ENCODE assay signal across 21 mouse cellular contexts in genomic region chr1:75631729-75632128, GRCm38 (mm10).
DNase-seq lines count a peak whose midpoint lies in the region; ATAC-seq and TF ChIP-seq lines count a peak whose summit lies in the region.
"Had no signal": no experiment of that assay in that cellular context is flagged by ENCODE, and none has a peak within 500 bp of the region (broad histone marks: within the 10 kb centered on the region; RNA-seq: fewer than 3 reads in every experiment).

No protein-coding gene starts in this region.

- TF ChIP-seq EP300 in lung, postnatal 0 days (IDR thresholded peaks at IDR 0.05): no peak

- no peak overlapping the region for H3K27ac ChIP-seq in forebrain, embryonic 11.5 days (ENCODE audit: low read depth, low read length)
- no peak overlapping the region for H3K27ac ChIP-seq in forebrain, embryonic 14.5 days (ENCODE audit: low read depth, low read length)
- H3K27ac ChIP-seq in limb, embryonic 13.5 days: no peak overlapping the region
- H3K27ac ChIP-seq in limb, embryonic 10.5 days: no peak overlapping the region
- H3K27ac ChIP-seq in lung, postnatal 0 days (ENCODE audit: low read length): no peak overlapping the region
- H3K27ac ChIP-seq: embryonic facial prominence, embryonic 12.5 days; embryonic facial prominence, embryonic 15.5 days; forebrain, embryonic 10.5 days; forebrain, embryonic 13.5 days had no signal

- H3K27me3 ChIP-seq in forebrain, embryonic 11.5 days (ENCODE audit: control insufficient read depth, insufficient read depth, low read length): no peaks in the 10 kb centered on the region
- no peaks in the 10 kb centered on the region for H3K27me3 ChIP-seq in forebrain, embryonic 14.5 days (replicated peaks; ENCODE audit: control insufficient read depth, insufficient read depth, low read length)
- no peaks in the 10 kb centered on the region for H3K27me3 ChIP-seq in limb, embryonic 13.5 days
- H3K27me3 ChIP-seq in limb, embryonic 10.5 days (ENCODE audit: low read depth, poor library complexity, severe bottlenecking): no peaks in the 10 kb centered on the region
- no peaks in the 10 kb centered on the region for H3K27me3 ChIP-seq in lung, postnatal 0 days (replicated peaks; ENCODE audit: insufficient read depth, low read length)
- H3K27me3 ChIP-seq: embryonic facial prominence, embryonic 12.5 days; embryonic facial prominence, embryonic 15.5 days; forebrain, embryonic 13.5 days had no signal

- DNase-seq in forebrain, embryonic 11.5 days (ENCODE audit: low spot score): peak; percentile 38
- no peak for DNase-seq in forebrain, embryonic 14.5 days (ENCODE audit: low spot score)
- no peak for DNase-seq in limb, embryonic 10.5 days (ENCODE audit: low spot score)
- DNase-seq in lung, postnatal 0 days (ENCODE audit: low spot score): no peak
- DNase-seq: adrenal gland, adult 2 months; adrenal gland, postnatal 10 days; adrenal gland, postnatal 25 days; cerebellum, adult 11 months; cerebellum, adult 18-20 months; cerebellum, adult 8-10 months; cerebellum, adult 9-11 months; cerebellum, postnatal 14 days; cerebellum, postnatal 36 days; embryo, embryonic 11 days had no signal

- no peak for ATAC-seq in forebrain, embryonic 11.5 days (replicated peaks; ENCODE audit: low FRiP score)
- no peak for ATAC-seq in forebrain, embryonic 14.5 days
- peak; percentile 78 for ATAC-seq in limb, embryonic 13.5 days (ENCODE audit: low FRiP score, low read depth)
- ATAC-seq in lung, postnatal 0 days: no peak
- ATAC-seq: forebrain, embryonic 13.5 days; forebrain, embryonic 16.5 days had no signal

- no peaks in the 10 kb centered on the region for H3K4me1 ChIP-seq in forebrain, embryonic 11.5 days (replicated peaks; ENCODE audit: control insufficient read depth, insufficient read depth, low read length)
- no peaks in the 10 kb centered on the region for H3K4me1 ChIP-seq in forebrain, embryonic 14.5 days (ENCODE audit: control insufficient read depth, insufficient read depth, low read length)
- H3K4me1 ChIP-seq in limb, embryonic 13.5 days: peaks cover 9% of the 10 kb centered on the region; the same call in 1 of the 2 replicates
- peaks cover 8% of the 10 kb centered on the region; the same call in 1 of the 2 replicates for H3K4me1 ChIP-seq in limb, embryonic 10.5 days
- H3K4me1 ChIP-seq in lung, postnatal 0 days (ENCODE audit: insufficient read depth, low read depth, low read length): no peaks in the 10 kb centered on the region
- H3K4me1 ChIP-seq: embryonic facial prominence, embryonic 15.5 days; forebrain, embryonic 10.5 days; forebrain, embryonic 13.5 days had no signal

- no peaks in the 10 kb centered on the region for H3K9me3 ChIP-seq in forebrain, embryonic 11.5 days (ENCODE audit: control insufficient read depth, low read length)
- no peaks in the 10 kb centered on the region for H3K9me3 ChIP-seq in forebrain, embryonic 14.5 days (replicated peaks; ENCODE audit: control insufficient read depth, low read length)
- no peaks in the 10 kb centered on the region for H3K9me3 ChIP-seq in limb, embryonic 13.5 days
- no peaks in the 10 kb centered on the region for H3K9me3 ChIP-seq in limb, embryonic 10.5 days (replicated peaks)
- H3K9me3 ChIP-seq in lung, postnatal 0 days (ENCODE audit: low read length): no peaks in the 10 kb centered on the region
- H3K9me3 ChIP-seq: embryonic facial prominence, embryonic 12.5 days; embryonic facial prominence, embryonic 15.5 days; forebrain, embryonic 10.5 days; forebrain, embryonic 13.5 days had no signal

- WGBS in forebrain, embryonic 11.5 days: 29% methylated on average over 1 of the region's 1 CpGs
- 33% methylated on average over 1 of the region's 1 CpGs for WGBS in forebrain, embryonic 14.5 days
- WGBS in limb, embryonic 13.5 days: 46% methylated on average over 1 of the region's 1 CpGs
- 69% methylated on average over 1 of the region's 1 CpGs for WGBS in limb, embryonic 10.5 days
- WGBS in lung, postnatal 0 days: 42% methylated on average over 1 of the region's 1 CpGs

- no peak for TF ChIP-seq CTCF in lung, postnatal 0 days (IDR thresholded peaks at IDR 0.05)

- H3K9ac ChIP-seq in forebrain, embryonic 11.5 days (ENCODE audit: low read length): no peak overlapping the region
- H3K9ac ChIP-seq in forebrain, embryonic 14.5 days (ENCODE audit: low read length): no peak overlapping the region
- H3K9ac ChIP-seq in limb, embryonic 13.5 days: no peak overlapping the region
- no peak overlapping the region for H3K9ac ChIP-seq in lung, postnatal 0 days (replicated peaks; ENCODE audit: low read depth)
- H3K9ac ChIP-seq: embryonic facial prominence, embryonic 12.5 days; embryonic facial prominence, embryonic 15.5 days; forebrain, embryonic 13.5 days had no signal

- H3K4me2 ChIP-seq in forebrain, embryonic 11.5 days (ENCODE audit: low read depth, low read length, severe bottlenecking): no peak overlapping the region
- no peak overlapping the region for H3K4me2 ChIP-seq in forebrain, embryonic 14.5 days (ENCODE audit: low read length)
- no peak overlapping the region for H3K4me2 ChIP-seq in limb, embryonic 13.5 days (replicated peaks)
- no peak overlapping the region for H3K4me2 ChIP-seq in lung, postnatal 0 days (replicated peaks; ENCODE audit: low read depth, low read length)
- H3K4me2 ChIP-seq: embryonic facial prominence, embryonic 12.5 days; embryonic facial prominence, embryonic 15.5 days; forebrain, embryonic 13.5 days had no signal

- no peaks in the 10 kb centered on the region for H3K36me3 ChIP-seq in forebrain, embryonic 11.5 days (ENCODE audit: control insufficient read depth, insufficient read depth, low read length)
- no peaks in the 10 kb centered on the region for H3K36me3 ChIP-seq in forebrain, embryonic 14.5 days (ENCODE audit: control insufficient read depth, insufficient read depth, low read length)
- H3K36me3 ChIP-seq in limb, embryonic 13.5 days: no peaks in the 10 kb centered on the region
- no peaks in the 10 kb centered on the region for H3K36me3 ChIP-seq in limb, embryonic 10.5 days
- H3K36me3 ChIP-seq in lung, postnatal 0 days (ENCODE audit: insufficient read depth, low read length): no peaks in the 10 kb centered on the region
- H3K36me3 ChIP-seq: embryonic facial prominence, embryonic 12.5 days; embryonic facial prominence, embryonic 15.5 days; forebrain, embryonic 10.5 days had no signal

- H3K4me3 ChIP-seq in forebrain, embryonic 11.5 days (ENCODE audit: low read depth, low read length): no peak overlapping the region
- H3K4me3 ChIP-seq in forebrain, embryonic 14.5 days (ENCODE audit: low read depth, low read length): no peak overlapping the region
- H3K4me3 ChIP-seq in limb, embryonic 13.5 days: no peak overlapping the region
- H3K4me3 ChIP-seq in limb, embryonic 10.5 days: no peak overlapping the region
- no peak overlapping the region for H3K4me3 ChIP-seq in lung, postnatal 0 days (ENCODE audit: low read depth, low read length)
- H3K4me3 ChIP-seq: embryonic facial prominence, embryonic 12.5 days; embryonic facial prominence, embryonic 15.5 days; erythroblast, embryonic 14.5 days; forebrain, embryonic 10.5 days; forebrain, embryonic 13.5 days had no signal
